Mouse (Mus musculus) hindbrain, postnatal 0 days (tissue): ENCODE results near the gene Nyap1. TPM values are rescaled to one million over a fixed set of nuclear protein-coding genes. Genes with fewer than 3 reads are reported as not detected.

ENCODE experiments used
- ATAC-seq: fragments of 200-750 bp; cut with Nextera tagmentation; 2 replicates; pipeline ENCODE4 v1.8.0; 2017; ENCODE audit warnings: mild to moderate bottlenecking, moderate TSS enrichment, moderate library complexity
- DNase-seq: peaks from one replicate; pipeline ENCODE4 v3.0.0-alpha.2; 2015; ENCODE audit warnings: low spot score
- H3K27ac ChIP-seq: fragments of 300-500 bp; sonication (generic); 2 replicates; pipeline ENCODE4 v1.5.1; 2014; ENCODE audit warnings: mild to moderate bottlenecking
- H3K27me3 ChIP-seq: fragments of 300-500 bp; sonication (generic); 2 replicates; pipeline ENCODE4 v1.6.1; 2014; ENCODE audit warnings: low read length, mixed read lengths; ENCODE audit not compliant: insufficient read depth
- H3K36me3 ChIP-seq: fragments of 300-500 bp; sonication (generic); 2 replicates; pipeline ENCODE4 v1.6.1; 2014; ENCODE audit warnings: low read length, mixed read lengths; ENCODE audit not compliant: insufficient read depth
- H3K4me1 ChIP-seq: fragments of 300-500 bp; sonication (generic); 2 replicates; pipeline ENCODE4 v1.6.1; 2014; ENCODE audit warnings: antibody characterized with exemption, low read length, mixed read lengths; ENCODE audit not compliant: insufficient read depth
- H3K4me2 ChIP-seq: fragments of 300-500 bp; sonication (generic); 2 replicates; pipeline ENCODE4 v1.6.1; 2014; ENCODE audit warnings: low read depth, mild to moderate bottlenecking, low read length, moderate library complexity, mixed read lengths
- H3K4me3 ChIP-seq: fragments of 300-500 bp; sonication (generic); 2 replicates; pipeline ENCODE4 v1.5.1; 2014; ENCODE audit warnings: low read length
- H3K9ac ChIP-seq: fragments of 300-500 bp; sonication (generic); replicated peaks from 2 replicates; pipeline ENCODE4 v1.6.1; 2014; ENCODE audit warnings: mild to moderate bottlenecking, low read length, moderate library complexity, mixed read lengths
- H3K9me3 ChIP-seq: fragments of 300-500 bp; sonication (generic); 2 replicates; pipeline ENCODE4 v1.6.1; 2016; ENCODE audit warnings: low read length, mixed read lengths
- CTCF ChIP-seq: IDR thresholded peaks from 2 replicates; pipeline ENCODE4 v1.5.1; 2016; ENCODE audit warnings: antibody characterized with exemption, control low read depth, low read depth
- WGBS: fragments of 180-500 bp; shearing (Covaris S2); extraction: QIAGEN DNeasy Blood & Tissue Kit; methylation state at CpG from one replicate; pipeline ENCODE4 v1.1.7; 2014; 5-methylcytosine and 5-hydroxymethylcytosine counted together
- polyA plus RNA-seq: library from polyadenylated mRNA; unstranded; fragments of >200 nt; fragmentation: Nextera tagmentation; extraction: Ambion mirVana; gene quantifications from 2 replicates; pipeline ENCODE4 v1.2.1, GENCODE M21; 2015
- total RNA-seq: library from RNA; depleted of rRNA; stranded (reverse); fragments of >200 nt; gene quantifications from 2 replicates; pipeline ENCODE4 v1.2.3, GENCODE M21; 2014

The Nyap1 gene
- total and polyA plus RNA-seq, 2 experiments from 2014 or later: 33.2 to 192 TPM

- H3K9ac ChIP-seq: no peak overlapping the region
- 54% methylated on average over 6 of the region's 6 CpGs for WGBS
- no peaks in the 10 kb centered on the region for H3K36me3 ChIP-seq
- H3K4me1 ChIP-seq: peaks cover 3% of the 10 kb centered on the region; the same call in 1 of the 2 replicates
- no peak overlapping the region for H3K4me2 ChIP-seq
- H3K9me3 ChIP-seq: no peaks in the 10 kb centered on the region
- ATAC-seq: no peak
- H3K27me3 ChIP-seq: no peaks in the 10 kb centered on the region
- no peak overlapping the region for H3K4me3 ChIP-seq
- H3K27ac ChIP-seq: no peak overlapping the region
- no peak for TF ChIP-seq CTCF
- DNase-seq: no peak
Measured at GRCm38 (mm10) chr5:137705242-137705641, 36.2 kb downstream of the Nyap1 start.

- Histone ChIP-seq H3K4me1 (no peaks in the 10 kb centered on the region), H3K36me3 (no peaks in the 10 kb centered on the region), H3K9me3 (no peaks in the 10 kb centered on the region), H3K4me3 (no peak overlapping the region), H3K27me3 (no peaks in the 10 kb centered on the region), H3K27ac (no peak overlapping the region), H3K9ac (no peak overlapping the region), H3K4me2 (no peak overlapping the region)
- no peak for TF ChIP-seq CTCF
- no peak for ATAC-seq
- no peak for DNase-seq
- WGBS: 59% methylated on average over 2 of the region's 2 CpGs
Measured at GRCm38 (mm10) chr5:137699850-137700249, 41.6 kb downstream of the Nyap1 start.

GRCm38 (mm10) chr5:137699080-137699479 is 42.3 kb downstream of the Nyap1 start:
- H3K9ac ChIP-seq: no peak overlapping the region
- H3K4me2 ChIP-seq: no peak overlapping the region
- H3K9me3 ChIP-seq: no peaks in the 10 kb centered on the region
- no peak overlapping the region for H3K27ac ChIP-seq
- H3K4me1 ChIP-seq: no peaks in the 10 kb centered on the region
- WGBS: 79% methylated on average over 3 of the region's 3 CpGs
- no peak overlapping the region for H3K4me3 ChIP-seq
- ATAC-seq (no peak), DNase-seq (no peak)
- H3K27me3 ChIP-seq: no peaks in the 10 kb centered on the region
- TF ChIP-seq CTCF: no peak
- no peaks in the 10 kb centered on the region for H3K36me3 ChIP-seq

- 87% methylated on average over 4 of the region's 4 CpGs for WGBS
- H3K9ac ChIP-seq: no peak overlapping the region
Measured at GRCm38 (mm10) chr5:137695930-137696329, 45.5 kb downstream of the Nyap1 start.

GRCm38 (mm10) chr5:137694796-137695195 is 46.6 kb downstream of the Nyap1 start:
- WGBS: 18% methylated on average over 3 of the region's 3 CpGs
- Histone ChIP-seq H3K36me3 (no peaks in the 10 kb centered on the region), H3K4me1 (no peaks in the 10 kb centered on the region), H3K9ac (no peak overlapping the region), H3K27ac (no peak overlapping the region), H3K27me3 (no peaks in the 10 kb centered on the region), H3K9me3 (no peaks in the 10 kb centered on the region), H3K4me2 (no peak overlapping the region), H3K4me3 (no peak overlapping the region)
- TF ChIP-seq CTCF: no peak
- DNase-seq: no peak
- ATAC-seq: no peak

More at GRCm38 (mm10) chr5:137695930-137696329, 45.5 kb downstream of the Nyap1 start:
- Histone ChIP-seq H3K9me3 (no peaks in the 10 kb centered on the region), H3K27me3 (no peaks in the 10 kb centered on the region), H3K4me2 (no peak overlapping the region), H3K27ac (no peak overlapping the region), H3K36me3 (no peaks in the 10 kb centered on the region), H3K4me3 (no peak overlapping the region), H3K4me1 (no peaks in the 10 kb centered on the region)
- TF ChIP-seq CTCF: no peak
- DNase-seq (no peak), ATAC-seq (no peak)

- H3K9me3 ChIP-seq: no peaks in the 10 kb centered on the region
- no peaks in the 10 kb centered on the region for H3K27me3 ChIP-seq
- no peak overlapping the region for H3K4me2 ChIP-seq
- H3K4me3 ChIP-seq: no peak overlapping the region
- H3K4me1 ChIP-seq: no peaks in the 10 kb centered on the region
- ATAC-seq (no peak), DNase-seq (no peak)
- TF ChIP-seq CTCF: no peak
- no peak overlapping the region for H3K27ac ChIP-seq
- H3K36me3 ChIP-seq: no peaks in the 10 kb centered on the region
- WGBS: 74% methylated on average over 1 of the region's 1 CpGs
- H3K9ac ChIP-seq: no peak overlapping the region
Measured at GRCm38 (mm10) chr5:137691881-137692280, 49.5 kb downstream of the Nyap1 start.

GRCm38 (mm10) chr5:137690531-137690930 is 50.9 kb downstream of the Nyap1 start:
- no peaks in the 10 kb centered on the region for H3K4me1 ChIP-seq
- WGBS: 62% methylated on average over 9 of the region's 9 CpGs
- H3K4me3 ChIP-seq: no peak overlapping the region
- TF ChIP-seq CTCF: no peak
- ATAC-seq (no peak), DNase-seq (no peak)
- no peaks in the 10 kb centered on the region for H3K27me3 ChIP-seq
- H3K27ac ChIP-seq: no peak overlapping the region
- H3K9ac ChIP-seq: no peak overlapping the region
- H3K9me3 ChIP-seq: no peaks in the 10 kb centered on the region
- no peaks in the 10 kb centered on the region for H3K36me3 ChIP-seq
- H3K4me2 ChIP-seq: no peak overlapping the region
